Mouse (Mus musculus) hindbrain, embryonic 11.5 days (tissue): ENCODE results near the gene Tll1. TPM values are rescaled to one million over a fixed set of nuclear protein-coding genes. Genes with fewer than 3 reads are reported as not detected.

Experiments used
- ATAC-seq: fragments of 200-750 bp; cut with Nextera tagmentation; 2 replicates; pipeline ENCODE4 v1.8.0; 2017; ENCODE audit warnings: mild to moderate bottlenecking, moderate TSS enrichment, moderate library complexity; ENCODE audit not compliant: low FRiP score
- DNase-seq: peaks from one replicate; pipeline ENCODE4 v3.0.0-alpha.2; 2015; ENCODE audit warnings: low spot score
- H3K27ac ChIP-seq: fragments of 300-500 bp; sonication (generic); 2 replicates; pipeline ENCODE4 v1.5.1; 2014; ENCODE audit warnings: mild to moderate bottlenecking, low read depth, low read length
- H3K27me3 ChIP-seq: fragments of 300-500 bp; sonication (generic); 2 replicates; pipeline ENCODE4 v1.6.1; 2014; ENCODE audit warnings: mild to moderate bottlenecking, low read length, moderate library complexity, mixed read lengths; ENCODE audit not compliant: control insufficient read depth, insufficient read depth
- H3K36me3 ChIP-seq: fragments of 300-500 bp; sonication (generic); 2 replicates; pipeline ENCODE4 v1.6.1; 2014; ENCODE audit warnings: mild to moderate bottlenecking, low read length, moderate library complexity, mixed read lengths; ENCODE audit not compliant: control insufficient read depth, insufficient read depth
- H3K4me1 ChIP-seq: fragments of 300-500 bp; sonication (generic); replicated peaks from 2 replicates; pipeline ENCODE4 v1.6.1; 2014; ENCODE audit warnings: low read length, mixed read lengths; ENCODE audit not compliant: control insufficient read depth, insufficient read depth
- H3K4me2 ChIP-seq: fragments of 300-500 bp; sonication (generic); replicated peaks from 2 replicates; pipeline ENCODE4 v1.6.1; 2014; ENCODE audit warnings: mild to moderate bottlenecking, low read depth, low read length
- H3K4me3 ChIP-seq: fragments of 300-500 bp; sonication (generic); 2 replicates; pipeline ENCODE4 v1.5.1; 2014; ENCODE audit warnings: low read depth, low read length
- H3K9ac ChIP-seq: fragments of 300-500 bp; sonication (generic); 2 replicates; pipeline ENCODE4 v1.6.1; 2014; ENCODE audit warnings: low read depth, low read length
- H3K9me3 ChIP-seq: fragments of 300-500 bp; sonication (generic); 2 replicates; pipeline ENCODE4 v1.6.1; 2016; ENCODE audit warnings: low read length; ENCODE audit not compliant: control insufficient read depth
- whole genome bisulfite sequencing: fragments of 180-500 bp; shearing (Covaris S2); extraction: QIAGEN DNeasy Blood & Tissue Kit; methylation state at CpG from one replicate; pipeline ENCODE4 v1.1.7; 2014; 5-methylcytosine and 5-hydroxymethylcytosine counted together
- polyA plus RNA-seq: library from polyadenylated mRNA; unstranded; fragments of >200 nt; fragmentation: Nextera tagmentation; extraction: Ambion mirVana; gene quantifications from 2 replicates; pipeline ENCODE4 v1.2.1, GENCODE M21; 2014

The Tll1 gene
- polyA plus RNA-seq, result 1.3 and 1.6 TPM in 2 replicates

GRCm38 (mm10) chr8:64206024-64206385, at the start of gene Tll1:
Tll1 (minus strand) TSS chr8:64206271.
- no peak for DNase-seq

GRCm38 (mm10) chr8:64238645-64239044, 32.6 kb upstream of the Tll1 start:
- WGBS, result 95% methylated on average over 2 of the region's 2 CpGs
- ATAC-seq, result no peak
- Histone ChIP-seq H3K36me3 (no peaks in the 10 kb centered on the region), H3K4me3 (no peak overlapping the region), H3K27ac (no peak overlapping the region), H3K9ac (no peak overlapping the region), H3K4me1 (no peaks in the 10 kb centered on the region), H3K27me3 (no peaks in the 10 kb centered on the region), H3K9me3 (no peaks in the 10 kb centered on the region), H3K4me2 (no peak overlapping the region)
- no peak for DNase-seq

More at GRCm38 (mm10) chr8:64206024-64206385, at the start of gene Tll1:
- Histone ChIP-seq H3K4me3 (peak within 1 kb of the TSS; percentile 62), H3K27ac (no peak within 1 kb of the TSS), H3K36me3 (no peaks in the 10 kb centered on the region), H3K4me1 (no peaks in the 10 kb centered on the region; the same call in 1 of the 2 replicates), H3K9me3 (no peaks in the 10 kb centered on the region), H3K4me2 (peak within 1 kb of the TSS; percentile 98), H3K9ac (peak within 1 kb of the TSS; percentile 58), H3K27me3 (peaks cover 5% of the 10 kb centered on the region)
- 0% methylated on average over 18 of the region's 18 CpGs for WGBS
- peak; percentile 31 for ATAC-seq

GRCm38 (mm10) chr8:64221600-64221999, 15.5 kb upstream of the Tll1 start:
- Histone ChIP-seq H3K9ac (no peak overlapping the region), H3K4me1 (no peaks in the 10 kb centered on the region), H3K36me3 (no peaks in the 10 kb centered on the region), H3K27me3 (no peaks in the 10 kb centered on the region), H3K4me2 (no peak overlapping the region), H3K27ac (no peak overlapping the region), H3K4me3 (no peak overlapping the region), H3K9me3 (no peaks in the 10 kb centered on the region)
- ATAC-seq (no peak), DNase-seq (no peak)
- WGBS, result 82% methylated on average over 3 of the region's 3 CpGs

GRCm38 (mm10) chr8:64217644-64218043, 11.6 kb upstream of the Tll1 start:
- H3K4me1 ChIP-seq, result no peaks in the 10 kb centered on the region
- DNase-seq (no peak), ATAC-seq (peak; percentile 53; the same call in 1 of the 2 replicates)
- H3K4me2 ChIP-seq, result no peak overlapping the region
- no peaks in the 10 kb centered on the region for H3K36me3 ChIP-seq
- no peak overlapping the region for H3K4me3 ChIP-seq
- H3K27ac ChIP-seq, result no peak overlapping the region
- no peaks in the 10 kb centered on the region for H3K27me3 ChIP-seq
- no peaks in the 10 kb centered on the region for H3K9me3 ChIP-seq
- 75% methylated on average over 2 of the region's 2 CpGs for WGBS
- H3K9ac ChIP-seq, result no peak overlapping the region

GRCm38 (mm10) chr8:64216252-64216651, 10.2 kb upstream of the Tll1 start:
- H3K9me3 ChIP-seq, result no peaks in the 10 kb centered on the region; the same call in 1 of the 2 replicates
- DNase-seq, result no peak
- no peak overlapping the region for H3K4me2 ChIP-seq
- H3K4me3 ChIP-seq, result no peak overlapping the region
- H3K9ac ChIP-seq, result no peak overlapping the region
- no peaks in the 10 kb centered on the region for H3K27me3 ChIP-seq
- no peaks in the 10 kb centered on the region for H3K36me3 ChIP-seq
- H3K27ac ChIP-seq, result no peak overlapping the region
- no peaks in the 10 kb centered on the region for H3K4me1 ChIP-seq
- ATAC-seq, result no peak
- 82% methylated on average over 1 of the region's 1 CpGs for WGBS

GRCm38 (mm10) chr8:64215374-64215773, 9.3 kb upstream of the Tll1 start:
- Histone ChIP-seq H3K4me1 (no peaks in the 10 kb centered on the region), H3K9ac (no peak overlapping the region), H3K36me3 (no peaks in the 10 kb centered on the region), H3K27ac (no peak overlapping the region), H3K4me3 (no peak overlapping the region), H3K27me3 (no peaks in the 10 kb centered on the region), H3K9me3 (no peaks in the 10 kb centered on the region; the same call in 1 of the 2 replicates), H3K4me2 (no peak overlapping the region)
- no peak for DNase-seq
- 69% methylated on average over 6 of the region's 6 CpGs for WGBS
- no peak for ATAC-seq

GRCm38 (mm10) chr8:64214906-64215305, 8.8 kb upstream of the Tll1 start:
- no peak overlapping the region for H3K4me3 ChIP-seq
- no peaks in the 10 kb centered on the region for H3K36me3 ChIP-seq
- no peak overlapping the region for H3K4me2 ChIP-seq
- no peaks in the 10 kb centered on the region for H3K27me3 ChIP-seq
- ATAC-seq (no peak), DNase-seq (no peak)
- H3K9ac ChIP-seq, result no peak overlapping the region
- WGBS, result 84% methylated on average over 1 of the region's 1 CpGs
- no peaks in the 10 kb centered on the region; the same call in 1 of the 2 replicates for H3K9me3 ChIP-seq
- H3K27ac ChIP-seq, result no peak overlapping the region
- H3K4me1 ChIP-seq, result no peaks in the 10 kb centered on the region

- no peak overlapping the region for H3K9ac ChIP-seq
- H3K4me3 ChIP-seq, result peak overlapping the region; percentile 62
- H3K4me2 ChIP-seq, result peak overlapping the region; percentile 98
- DNase-seq (peak; percentile 52), ATAC-seq (0 out of 2 replicates have a peak, but pooled peaks have one; percentile 29)
- peaks cover 5% of the 10 kb centered on the region for H3K27me3 ChIP-seq
- no peak overlapping the region for H3K27ac ChIP-seq
- no peaks in the 10 kb centered on the region for H3K9me3 ChIP-seq
- WGBS, result under 1% methylated on average over 12 of the region's 12 CpGs
- no peaks in the 10 kb centered on the region; the same call in 1 of the 2 replicates for H3K4me1 ChIP-seq
- H3K36me3 ChIP-seq, result no peaks in the 10 kb centered on the region
Measured at GRCm38 (mm10) chr8:64206411-64206861, 365 bp upstream of the Tll1 start.

- Histone ChIP-seq H3K36me3 (no peaks in the 10 kb centered on the region), H3K27me3 (peaks cover 5% of the 10 kb centered on the region), H3K4me2 (peak overlapping the region; percentile 98), H3K27ac (no peak overlapping the region), H3K9ac (peak overlapping the region; percentile 58), H3K9me3 (no peaks in the 10 kb centered on the region), H3K4me3 (peak overlapping the region; percentile 62), H3K4me1 (no peaks in the 10 kb centered on the region; the same call in 1 of the 2 replicates)
- under 1% methylated on average over 60 of the region's 61 CpGs for WGBS
- ATAC-seq (peak; percentile 82), DNase-seq (peak; percentile 73)
Measured at GRCm38 (mm10) chr8:64205321-64206023, 599 bp downstream of the Tll1 start.
